Mouse (Mus musculus) liver, embryonic 13.5 days (tissue): ENCODE measurements around the gene Rem2. TPM values are rescaled to one million over a fixed set of nuclear protein-coding genes. Genes with fewer than 3 reads are reported as not detected.

Source experiments
- ATAC-seq: fragments of 200-750 bp; cut with Nextera tagmentation; 2 replicates; pipeline ENCODE4 v1.8.0; 2017; ENCODE audit warnings: low read depth, mild to moderate bottlenecking, moderate number of reproducible peaks, moderate library complexity
- DNase-seq: peaks from one replicate; pipeline ENCODE4 v3.0.0; 2022
- H3K27ac ChIP-seq: fragments of 300-500 bp; sonication (generic); 2 replicates; pipeline ENCODE4 v1.5.1; 2015; ENCODE audit warnings: moderate library complexity, mild to moderate bottlenecking, inconsistent platforms
- H3K27me3 ChIP-seq: fragments of 300-500 bp; sonication (generic); 2 replicates; pipeline ENCODE4 v1.6.1; 2015; ENCODE audit warnings: mild to moderate bottlenecking, inconsistent platforms
- H3K36me3 ChIP-seq: fragments of 300-500 bp; sonication (generic); 2 replicates; pipeline ENCODE4 v1.6.1; 2015; ENCODE audit warnings: mild to moderate bottlenecking, inconsistent platforms
- H3K4me1 ChIP-seq: fragments of 300-500 bp; sonication (generic); replicated peaks from 2 replicates; pipeline ENCODE4 v1.6.1; 2015; ENCODE audit warnings: inconsistent platforms
- H3K4me2 ChIP-seq: fragments of 300-500 bp; sonication (generic); 2 replicates; pipeline ENCODE4 v1.6.1; 2015; ENCODE audit warnings: inconsistent platforms, mild to moderate bottlenecking, moderate library complexity
- H3K4me3 ChIP-seq: fragments of 300-500 bp; sonication (generic); replicated peaks from 2 replicates; pipeline ENCODE4 v1.5.1; 2015; ENCODE audit warnings: mild to moderate bottlenecking, inconsistent platforms
- H3K9ac ChIP-seq: fragments of 300-500 bp; sonication (generic); 2 replicates; pipeline ENCODE4 v1.6.1; 2015; ENCODE audit warnings: mild to moderate bottlenecking, inconsistent platforms
- H3K9me3 ChIP-seq: fragments of 300-500 bp; sonication (generic); replicated peaks from 2 replicates; pipeline ENCODE4 v1.6.1; 2016; ENCODE audit warnings: inconsistent platforms
- WGBS: fragments of 180-500 bp; shearing (Covaris S2); methylation state at CpG from one replicate; pipeline ENCODE4 v1.1.7; 2015; ENCODE audit not compliant: insufficient replicate concordance; 5-methylcytosine and 5-hydroxymethylcytosine counted together
- polyA plus RNA-seq: library from polyadenylated mRNA; unstranded; fragments of >200 nt; fragmentation: Nextera tagmentation; extraction: Ambion mirVana; gene quantifications from 2 replicates; pipeline ENCODE4 v1.2.1, GENCODE M21; 2015

Rem2 gene
- polyA plus RNA-seq, 1 experiment from 2014 or later = 0.06 TPM

DNA sequence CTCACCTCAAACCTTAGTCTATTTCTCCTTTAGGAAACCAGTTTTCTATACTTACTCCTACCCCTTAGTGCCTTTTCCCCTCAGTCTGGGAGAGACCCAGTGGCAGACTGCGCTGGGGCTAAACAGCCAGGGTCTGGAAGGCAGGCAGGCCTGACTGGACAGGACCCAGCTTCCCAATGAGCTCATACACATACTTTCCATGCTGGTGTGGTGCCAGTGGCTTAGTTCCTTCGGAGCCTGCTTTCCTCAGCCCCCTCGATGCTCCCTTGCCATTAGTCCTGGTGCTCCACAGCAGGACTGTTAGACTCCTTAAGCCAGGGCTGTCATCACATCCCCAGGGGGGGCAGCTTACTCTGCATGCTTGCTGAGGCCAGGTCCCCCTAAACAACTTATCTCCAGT is 30.4 kb upstream of the Rem2 start:
- Histone ChIP-seq H3K9ac (peak overlapping the region; percentile 34; the same call in 1 of the 2 replicates), H3K27ac (peak overlapping the region; percentile 13; the same call in 1 of the 2 replicates), H3K9me3 (no peaks in the 10 kb centered on the region), H3K27me3 (peaks cover 2% of the 10 kb centered on the region; the same call in 1 of the 2 replicates), H3K36me3 (peaks cover 4% of the 10 kb centered on the region; the same call in 1 of the 2 replicates), H3K4me1 (peaks cover 38% of the 10 kb centered on the region), H3K4me3 (no peak overlapping the region), H3K4me2 (no peak overlapping the region)
- ATAC-seq (peak; percentile 33; the same call in 1 of the 2 replicates), DNase-seq (no peak)
- WGBS = 52% methylated on average over 3 of the region's 3 CpGs

GRCm38 (mm10) chr14:54453566-54453965 is 22.3 kb upstream of the Rem2 start:
- 80% methylated on average over 9 of the region's 9 CpGs for WGBS
- H3K9ac ChIP-seq = no peak overlapping the region
- no peak overlapping the region for H3K27ac ChIP-seq
- no peak overlapping the region for H3K4me2 ChIP-seq
- H3K9me3 ChIP-seq = no peaks in the 10 kb centered on the region
- H3K27me3 ChIP-seq = 0 out of 2 replicates have a peak, but pooled peaks cover 5% of the 10 kb centered on the region
- peaks cover 19% of the 10 kb centered on the region for H3K4me1 ChIP-seq
- no peaks in the 10 kb centered on the region for H3K36me3 ChIP-seq
- ATAC-seq (no peak), DNase-seq (no peak)
- H3K4me3 ChIP-seq = no peak overlapping the region

- Histone ChIP-seq H3K27me3 (0 out of 2 replicates have a peak, but pooled peaks cover 5% of the 10 kb centered on the region), H3K36me3 (no peaks in the 10 kb centered on the region), H3K4me3 (no peak overlapping the region), H3K9me3 (no peaks in the 10 kb centered on the region), H3K4me2 (no peak overlapping the region), H3K27ac (no peak overlapping the region), H3K9ac (no peak overlapping the region), H3K4me1 (peaks cover 12% of the 10 kb centered on the region)
- ATAC-seq (no peak), DNase-seq (no peak)
- 48% methylated on average over 11 of the region's 11 CpGs for WGBS
Measured at GRCm38 (mm10) chr14:54454669-54455528, 21.0 kb upstream of the Rem2 start.

DNA sequence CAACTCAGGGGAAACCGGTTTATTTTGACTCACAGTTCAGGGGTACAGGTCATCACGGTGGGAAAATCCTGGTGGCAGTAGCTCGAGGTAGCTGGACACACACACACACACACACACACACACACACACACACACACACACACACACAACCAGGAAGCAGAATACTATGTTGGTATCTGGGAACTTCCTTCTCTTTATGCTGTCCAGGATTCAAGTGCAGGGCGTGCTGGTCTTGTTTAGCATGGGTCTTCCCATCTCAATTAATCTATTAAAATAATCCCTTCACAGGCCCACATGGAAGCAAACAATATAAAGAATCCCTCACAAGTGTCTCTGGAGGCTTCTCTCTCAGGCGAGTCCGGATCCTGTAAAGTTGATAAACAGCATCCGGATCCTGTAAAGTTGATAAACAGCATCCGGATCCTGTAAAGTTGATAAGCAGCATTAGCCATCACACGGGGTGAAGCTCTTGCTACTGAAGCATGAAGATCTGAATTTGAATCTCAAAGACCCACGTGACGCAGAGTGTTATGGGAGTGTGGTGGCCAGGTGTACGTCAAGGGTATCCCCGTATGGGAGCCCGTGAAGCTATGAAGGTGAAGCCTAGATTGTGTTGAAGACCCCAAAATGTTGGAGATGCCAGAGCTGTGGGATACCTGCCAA is 17.9 kb upstream of the Rem2 start:
- Histone ChIP-seq H3K27me3 (0 out of 2 replicates have a peak, but pooled peaks cover 5% of the 10 kb centered on the region), H3K36me3 (no peaks in the 10 kb centered on the region), H3K4me1 (peaks cover 23% of the 10 kb centered on the region), H3K4me3 (no peak overlapping the region), H3K9me3 (no peaks in the 10 kb centered on the region), H3K27ac (no peak overlapping the region), H3K4me2 (no peak overlapping the region), H3K9ac (no peak overlapping the region)
- no peak for ATAC-seq
- 60% methylated on average over 14 of the region's 14 CpGs for WGBS
- no peak for DNase-seq

DNA sequence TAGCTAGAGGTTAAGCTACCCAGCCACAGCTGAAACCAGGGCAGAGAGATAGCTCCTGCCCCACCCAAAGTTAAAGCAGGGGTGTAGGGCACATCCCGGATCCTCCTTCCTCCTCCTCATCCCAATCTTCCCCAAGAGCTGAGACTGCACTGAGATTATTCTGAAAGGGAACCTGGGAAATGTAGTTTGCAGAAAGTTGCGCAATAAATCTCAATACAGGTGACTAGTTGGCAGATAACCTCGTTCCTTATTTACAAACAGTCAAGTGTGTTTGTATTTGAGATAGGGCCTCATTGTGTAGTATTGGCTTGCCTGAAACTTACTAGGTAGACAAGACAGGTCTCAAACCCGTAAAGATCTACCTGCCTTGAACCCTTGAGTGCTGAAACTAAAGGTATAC is 13.8 kb upstream of the Rem2 start:
- H3K27ac ChIP-seq = peak overlapping the region; percentile 5; the same call in 1 of the 2 replicates
- H3K36me3 ChIP-seq = peaks cover 10% of the 10 kb centered on the region
- 58% methylated on average over 4 of the region's 4 CpGs for WGBS
- H3K4me1 ChIP-seq = peaks cover 40% of the 10 kb centered on the region
- H3K9me3 ChIP-seq = no peaks in the 10 kb centered on the region
- DNase-seq (no peak), ATAC-seq (no peak)
- no peaks in the 10 kb centered on the region for H3K27me3 ChIP-seq
- no peak overlapping the region for H3K4me3 ChIP-seq
- no peak overlapping the region for H3K9ac ChIP-seq
- H3K4me2 ChIP-seq = no peak overlapping the region

DNA sequence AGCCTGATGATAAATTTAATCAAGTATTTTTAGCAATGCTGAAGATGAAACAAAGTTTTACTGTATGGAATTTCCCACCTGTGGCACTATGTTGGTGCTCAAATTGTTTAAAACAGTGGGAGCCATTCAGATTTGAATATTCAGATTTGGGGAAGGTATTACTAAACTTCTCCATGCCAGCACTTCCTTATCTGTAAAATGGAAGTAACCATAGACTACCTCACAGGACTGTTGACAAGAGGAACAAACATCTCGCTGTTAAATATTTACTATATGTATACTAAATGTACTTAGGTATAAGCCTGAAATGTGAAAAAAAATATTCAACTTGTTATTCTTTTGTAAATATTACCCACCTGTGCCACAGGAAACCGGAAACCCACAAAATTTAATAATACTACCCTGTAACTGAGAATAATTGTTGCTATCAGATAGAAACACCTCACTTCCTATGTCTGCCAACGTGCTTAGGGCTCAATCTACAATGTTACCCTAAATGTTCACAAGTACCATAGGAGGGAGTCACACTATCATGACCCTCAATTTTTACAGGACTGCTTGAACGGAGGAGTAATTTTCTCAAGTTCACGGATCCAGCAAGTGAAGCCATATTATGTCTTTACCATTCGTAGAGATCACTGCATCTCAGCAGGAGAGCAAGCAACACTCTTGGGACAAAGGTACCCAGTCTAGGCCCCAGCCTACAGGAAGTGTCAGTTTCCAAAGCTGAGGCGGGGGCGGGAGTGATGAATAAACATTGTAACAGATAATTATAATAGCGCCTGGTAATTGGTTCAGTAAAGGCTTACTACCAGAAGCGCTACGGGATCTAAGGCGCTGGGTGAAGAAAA is 12.6 kb upstream of the Rem2 start:
- H3K4me2 ChIP-seq = peak overlapping the region; percentile 86
- H3K4me3 ChIP-seq = peak overlapping the region; percentile 93
- peak overlapping the region; percentile 94 for H3K9ac ChIP-seq
- H3K27me3 ChIP-seq = no peaks in the 10 kb centered on the region
- peaks cover 22% of the 10 kb centered on the region for H3K36me3 ChIP-seq
- H3K27ac ChIP-seq = peak overlapping the region; percentile 94
- H3K4me1 ChIP-seq = peaks cover 40% of the 10 kb centered on the region
- ATAC-seq (peak; percentile 47), DNase-seq (no peak)
- H3K9me3 ChIP-seq = no peaks in the 10 kb centered on the region
- 9% methylated on average over 12 of the region's 12 CpGs for WGBS

DNA sequence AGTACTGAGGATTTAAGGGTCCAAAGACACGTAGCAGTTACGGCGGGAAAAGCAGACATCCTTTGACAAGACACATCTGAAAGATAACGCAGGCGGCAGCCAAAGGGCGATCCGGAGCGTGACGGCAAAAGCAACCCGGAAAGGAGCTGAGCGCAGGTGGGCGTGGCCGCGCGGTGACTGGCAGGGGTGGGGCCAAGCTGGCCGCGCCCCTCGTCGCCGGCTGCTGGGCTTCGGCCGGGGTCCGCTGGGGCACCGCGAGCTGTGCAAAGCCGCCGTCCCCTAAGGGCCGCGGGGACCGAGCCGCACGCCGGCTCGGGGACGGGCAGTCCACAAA is 12.0 kb upstream of the Rem2 start, which contains the start of gene Lrp10:
TSS of gene Lrp10 (plus strand) at position 179 of the 334 bp plus-strand sequence.
- peaks cover 40% of the 10 kb centered on the region for H3K4me1 ChIP-seq
- H3K4me3 ChIP-seq = peak within 1 kb of the TSS; percentile 93
- peak within 1 kb of the TSS; percentile 86 for H3K4me2 ChIP-seq
- WGBS = 0% methylated on average over 31 of the region's 35 CpGs
- DNase-seq = peak; percentile 90
- no peaks in the 10 kb centered on the region for H3K27me3 ChIP-seq
- H3K9ac ChIP-seq = peak within 1 kb of the TSS; percentile 94
- H3K9me3 ChIP-seq = no peaks in the 10 kb centered on the region
- H3K27ac ChIP-seq = peak within 1 kb of the TSS; percentile 94
- ATAC-seq = peak; percentile 86
- peaks cover 28% of the 10 kb centered on the region for H3K36me3 ChIP-seq

DNA sequence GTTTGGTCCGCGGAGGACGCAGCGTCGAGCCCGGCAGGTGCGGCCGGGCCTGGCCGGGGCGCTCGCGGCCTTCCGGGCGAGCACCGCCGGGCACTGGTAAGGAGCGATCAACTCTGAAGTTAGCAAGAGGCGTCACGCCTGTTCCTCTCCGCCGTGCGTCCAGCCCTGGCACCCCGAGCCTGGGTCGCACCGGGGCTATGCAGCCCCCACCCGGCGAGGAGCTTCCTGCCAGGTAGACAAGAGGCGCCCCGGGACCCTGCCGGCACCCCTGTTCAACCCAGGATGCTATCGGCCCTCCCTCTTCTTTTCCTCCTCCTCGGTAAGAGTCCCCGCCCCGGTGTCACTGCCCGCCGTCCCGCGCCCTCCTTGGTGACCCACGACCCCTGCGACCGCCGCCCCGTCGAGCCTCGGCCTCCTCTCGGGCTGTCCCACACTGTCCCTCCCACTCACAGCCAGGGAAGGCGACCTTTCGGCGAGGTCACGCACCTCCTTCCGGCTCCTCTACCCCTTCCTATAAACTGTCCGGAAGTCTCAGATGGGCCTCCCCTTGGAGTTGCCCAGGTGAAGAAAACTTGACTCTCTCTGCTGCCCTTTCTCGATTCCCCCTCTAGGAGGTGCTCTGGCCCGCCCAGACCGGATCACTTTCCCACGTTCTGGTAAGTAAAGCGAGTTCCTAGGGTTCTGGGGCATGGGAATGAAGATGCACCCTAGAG is 11.5 kb upstream of the Rem2 start:
- Histone ChIP-seq H3K4me3 (peak overlapping the region; percentile 93), H3K9ac (peak overlapping the region; percentile 94), H3K4me1 (peaks cover 40% of the 10 kb centered on the region), H3K36me3 (peaks cover 33% of the 10 kb centered on the region), H3K4me2 (peak overlapping the region; percentile 86), H3K27me3 (no peaks in the 10 kb centered on the region), H3K9me3 (no peaks in the 10 kb centered on the region), H3K27ac (peak overlapping the region; percentile 94)
- ATAC-seq (peak; percentile 75), DNase-seq (peak; percentile 77)
- 1% methylated on average over 56 of the region's 57 CpGs for WGBS

GRCm38 (mm10) chr14:54471467-54471866 is 4.4 kb upstream of the Rem2 start:
- H3K4me3 ChIP-seq = no peak overlapping the region
- peaks cover 22% of the 10 kb centered on the region for H3K27me3 ChIP-seq
- H3K4me1 ChIP-seq = peaks cover 21% of the 10 kb centered on the region
- no peak for DNase-seq
- no peak overlapping the region for H3K27ac ChIP-seq
- no peaks in the 10 kb centered on the region for H3K9me3 ChIP-seq
- peaks cover 44% of the 10 kb centered on the region for H3K36me3 ChIP-seq
- H3K4me2 ChIP-seq = no peak overlapping the region
- WGBS = 64% methylated on average over 2 of the region's 2 CpGs
- no peak overlapping the region for H3K9ac ChIP-seq
- ATAC-seq = peak; percentile 22; the same call in 1 of the 2 replicates

DNA sequence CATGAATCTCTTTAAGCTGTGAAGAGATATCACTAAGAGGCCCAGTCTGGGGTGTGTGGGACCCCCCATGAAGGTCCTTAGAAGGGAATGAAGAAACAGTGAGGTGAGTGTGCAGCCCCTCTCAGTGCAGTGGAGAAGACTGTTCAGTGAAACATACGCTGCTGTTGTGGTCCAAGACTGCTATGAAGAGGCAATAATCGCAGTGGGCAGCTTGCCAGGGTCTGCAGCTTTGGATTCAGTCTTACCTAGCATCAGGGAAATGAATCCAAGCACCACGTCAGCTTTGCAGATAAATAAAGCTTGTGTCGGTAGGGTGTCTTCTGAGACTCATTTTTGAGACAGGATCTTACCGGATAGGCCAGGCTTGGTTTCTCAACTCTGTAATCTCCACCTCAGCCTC is 3.2 kb upstream of the Rem2 start:
- H3K9me3 ChIP-seq = no peaks in the 10 kb centered on the region
- H3K27ac ChIP-seq = no peak overlapping the region
- no peak overlapping the region for H3K4me2 ChIP-seq
- no peak overlapping the region for H3K4me3 ChIP-seq
- WGBS = 61% methylated on average over 5 of the region's 5 CpGs
- H3K27me3 ChIP-seq = peaks cover 34% of the 10 kb centered on the region
- H3K4me1 ChIP-seq = peaks cover 26% of the 10 kb centered on the region
- DNase-seq (no peak), ATAC-seq (no peak)
- peaks cover 32% of the 10 kb centered on the region for H3K36me3 ChIP-seq
- H3K9ac ChIP-seq = no peak overlapping the region
